Mouse (Mus musculus) kidney, adult 18-20 months (tissue): ENCODE measurements around the gene Ybx2.
A peak's percentile ranks its signal among the peaks of the same experiment; 100 is the strongest.

ENCODE experiments used
- DNase-seq: peaks from one replicate; pipeline ENCODE4 v3.0.0; 2021

The Ybx2 gene

GRCm38 (mm10) chr11:69965271-69966005 lies 29.8 kb downstream of the Ybx2 start:
- DNase-seq = peak; percentile 69

- DNase-seq = peak; percentile 60
Observed at GRCm38 (mm10) chr11:69966006-69966859, 30.6 kb downstream of the Ybx2 start.

- DNase-seq = no peak
Observed at GRCm38 (mm10) chr11:69966860-69967517, 31.4 kb downstream of the Ybx2 start.

- DNase-seq = no peak
Observed at GRCm38 (mm10) chr11:69968793-69969192, 33.2 kb downstream of the Ybx2 start.

GRCm38 (mm10) chr11:69970222-69970621 lies 34.6 kb downstream of the Ybx2 start:
- DNase-seq = no peak

GRCm38 (mm10) chr11:69970775-69971174 lies 35.2 kb downstream of the Ybx2 start:
- no peak for DNase-seq

GRCm38 (mm10) chr11:69974907-69975306 lies 39.3 kb downstream of the Ybx2 start:
- no peak for DNase-seq

GRCm38 (mm10) chr11:69976271-69976670 lies 40.7 kb downstream of the Ybx2 start:
- no peak for DNase-seq

GRCm38 (mm10) chr11:69979827-69980195 lies 44.2 kb downstream of the Ybx2 start:
- no peak for DNase-seq

GRCm38 (mm10) chr11:69980196-69981140 lies 44.9 kb downstream of the Ybx2 start:
- peak; percentile 100 for DNase-seq

GRCm38 (mm10) chr11:69981141-69981762 lies 45.7 kb downstream of the Ybx2 start, which contains the start of gene Ctdnep1:
TSS of gene Ctdnep1 (plus strand) at chr11:69981156.
- DNase-seq = no peak

- DNase-seq = no peak
Observed at GRCm38 (mm10) chr11:69982225-69982624, 46.6 kb downstream of the Ybx2 start, which contains the start of gene Elp5. TSS of gene Elp5 (minus strand) at chr11:69982517.

- DNase-seq = no peak
Observed at GRCm38 (mm10) chr11:69982877-69983276, 47.3 kb downstream of the Ybx2 start.

- no peak for DNase-seq
Observed at GRCm38 (mm10) chr11:69983377-69983776, 47.8 kb downstream of the Ybx2 start.

GRCm38 (mm10) chr11:69984431-69984830 lies 48.8 kb downstream of the Ybx2 start:
- no peak for DNase-seq

GRCm38 (mm10) chr11:69989949-69990348 lies 54.4 kb downstream of the Ybx2 start:
- DNase-seq = no peak
